Mouse (Mus musculus): Measurements from ENCODE around the gene Tnnc1. TPM values are rescaled to one million over a fixed set of nuclear protein-coding genes. Genes with fewer than 3 reads are reported as not detected.

Tnnc1 gene
- polyA plus RNA-seq, 1 experiment, result 4.0 TPM

DNA sequence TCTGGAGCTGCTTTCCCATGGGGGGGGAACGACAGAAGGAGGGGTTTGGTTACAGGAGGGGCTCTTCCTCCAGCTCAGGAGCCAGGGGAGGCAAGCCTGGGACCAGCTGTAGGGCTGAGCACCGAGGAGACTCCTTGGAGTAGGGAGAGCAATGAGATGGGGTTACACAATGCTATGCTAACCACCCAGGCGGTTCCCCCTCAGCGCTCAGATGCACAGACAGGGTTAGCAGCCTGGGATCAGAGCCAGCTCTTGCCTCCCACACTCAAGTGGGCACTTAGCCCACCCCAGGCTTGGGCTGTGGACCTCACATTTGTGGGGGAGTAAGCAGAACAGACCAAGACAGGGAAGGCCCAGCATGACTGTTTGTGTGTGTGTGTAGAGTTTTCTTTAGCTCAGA is 18.9 kb downstream of the Tnnc1 start:
- TF ChIP-seq POLR2A (IDR thresholded peaks at IDR 0.05; ENCODE audit: borderline replicate concordance, low read depth, low read length) (no peak), CTCF (IDR thresholded peaks at IDR 0.05; ENCODE audit: low read depth, low read length) (no peak)
- Histone ChIP-seq H3K4me1 (ENCODE audit: control insufficient read depth, insufficient read depth, low read length) (peaks cover 1% of the 10 kb centered on the region), H3K27ac (ENCODE audit: insufficient read depth, low read depth, low read length) (no peak overlapping the region), H3K4me3 (ENCODE audit: insufficient read depth, low read length) (no peak overlapping the region)

DNA sequence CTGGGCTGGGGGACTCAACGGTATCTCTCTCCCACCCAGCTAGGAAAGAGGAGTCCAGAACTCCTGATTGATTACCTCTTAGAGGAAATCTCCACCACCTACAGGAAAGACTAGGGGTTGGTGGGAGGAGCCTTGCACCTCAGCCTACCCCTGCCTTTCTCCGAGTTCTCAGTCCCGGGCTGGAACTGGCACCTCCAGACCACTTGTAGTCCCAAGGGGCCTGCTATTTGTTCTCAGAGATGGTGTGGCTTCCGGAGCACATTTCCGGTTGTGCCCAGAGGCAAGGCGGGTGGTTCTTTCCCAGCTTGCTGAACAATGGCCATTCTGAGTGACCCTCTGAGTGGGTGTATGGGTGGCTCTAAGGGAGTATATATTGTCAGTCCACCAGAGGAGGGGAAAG is 20.1 kb downstream of the Tnnc1 start:
- TF ChIP-seq CTCF (IDR thresholded peaks at IDR 0.05; ENCODE audit: low read depth, low read length) (no peak), POLR2A (IDR thresholded peaks at IDR 0.05; ENCODE audit: borderline replicate concordance, low read depth, low read length) (no peak)
- peaks cover 10% of the 10 kb centered on the region for H3K4me1 ChIP-seq (ENCODE audit: control insufficient read depth, insufficient read depth, low read length)
- no peak overlapping the region for H3K27ac ChIP-seq (ENCODE audit: insufficient read depth, low read depth, low read length)
- H3K4me3 ChIP-seq (ENCODE audit: insufficient read depth, low read length), result no peak overlapping the region

DNA sequence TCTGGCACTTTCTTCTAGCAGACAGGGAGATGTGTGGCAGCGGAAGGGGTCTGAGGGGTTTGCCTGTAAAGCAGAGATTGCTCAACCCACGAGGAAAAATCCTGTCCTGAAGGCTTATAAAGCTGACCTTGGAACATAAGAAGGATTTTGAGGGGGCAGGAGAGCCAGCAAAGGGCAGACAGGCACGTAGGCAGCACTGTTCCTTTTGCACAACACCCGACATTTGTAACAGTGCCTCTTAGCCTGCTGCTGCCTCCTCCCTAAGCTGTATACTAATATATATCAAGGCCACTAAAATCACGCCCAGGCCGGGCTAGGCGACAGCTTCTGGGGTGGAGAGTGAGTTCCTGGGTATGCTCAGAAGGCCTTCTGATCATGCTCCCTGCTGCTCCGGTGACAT is 22.3 kb downstream of the Tnnc1 start:
- Histone ChIP-seq H3K27ac (ENCODE audit: insufficient read depth, low read depth, low read length) (no peak overlapping the region), H3K4me3 (ENCODE audit: insufficient read depth, low read length) (no peak overlapping the region), H3K4me1 (ENCODE audit: control insufficient read depth, insufficient read depth, low read length) (peaks cover 12% of the 10 kb centered on the region)
- no peak for TF ChIP-seq POLR2A (IDR thresholded peaks at IDR 0.05; ENCODE audit: borderline replicate concordance, low read depth, low read length)
- TF ChIP-seq CTCF (IDR thresholded peaks at IDR 0.05; ENCODE audit: low read depth, low read length), result no peak

DNA sequence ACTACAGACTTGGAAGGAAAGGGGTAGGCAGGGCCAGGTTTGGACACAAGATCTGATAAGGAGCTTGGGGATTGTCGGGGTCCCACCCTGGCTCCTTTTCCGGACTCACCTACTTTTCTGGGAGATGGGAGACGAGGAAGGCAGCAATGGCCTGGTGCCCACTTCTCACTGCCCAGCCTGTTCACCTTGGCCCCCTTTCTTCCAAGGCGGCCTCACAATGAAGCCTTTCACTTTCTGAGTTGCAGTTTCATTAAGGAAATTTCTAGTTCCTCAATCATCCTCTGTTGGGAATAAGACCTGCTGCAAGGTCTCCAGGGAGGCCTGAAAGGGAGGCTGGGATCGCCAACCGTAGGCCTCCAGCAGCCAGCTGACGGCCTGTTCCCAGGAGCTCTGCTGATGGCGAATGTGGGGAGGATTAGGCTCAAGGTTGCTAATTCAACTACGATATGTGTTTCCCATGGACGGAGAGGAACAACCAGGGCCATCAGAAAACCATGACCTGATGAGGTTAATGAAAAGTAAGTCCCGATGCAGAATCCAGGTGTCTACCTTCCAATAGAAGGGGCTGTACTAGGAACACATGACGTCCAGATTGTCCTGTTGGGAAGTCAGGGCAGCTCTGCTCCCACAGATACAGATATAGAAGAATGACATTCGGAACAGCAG is 24.4 kb downstream of the Tnnc1 start:
- TF ChIP-seq CTCF (IDR thresholded peaks at IDR 0.05; ENCODE audit: low read depth, low read length), result no peak
- Histone ChIP-seq H3K27ac (ENCODE audit: insufficient read depth, low read depth, low read length) (no peak overlapping the region), H3K4me3 (ENCODE audit: insufficient read depth, low read length) (no peak overlapping the region), H3K4me1 (ENCODE audit: control insufficient read depth, insufficient read depth, low read length) (peaks cover 21% of the 10 kb centered on the region)

DNA sequence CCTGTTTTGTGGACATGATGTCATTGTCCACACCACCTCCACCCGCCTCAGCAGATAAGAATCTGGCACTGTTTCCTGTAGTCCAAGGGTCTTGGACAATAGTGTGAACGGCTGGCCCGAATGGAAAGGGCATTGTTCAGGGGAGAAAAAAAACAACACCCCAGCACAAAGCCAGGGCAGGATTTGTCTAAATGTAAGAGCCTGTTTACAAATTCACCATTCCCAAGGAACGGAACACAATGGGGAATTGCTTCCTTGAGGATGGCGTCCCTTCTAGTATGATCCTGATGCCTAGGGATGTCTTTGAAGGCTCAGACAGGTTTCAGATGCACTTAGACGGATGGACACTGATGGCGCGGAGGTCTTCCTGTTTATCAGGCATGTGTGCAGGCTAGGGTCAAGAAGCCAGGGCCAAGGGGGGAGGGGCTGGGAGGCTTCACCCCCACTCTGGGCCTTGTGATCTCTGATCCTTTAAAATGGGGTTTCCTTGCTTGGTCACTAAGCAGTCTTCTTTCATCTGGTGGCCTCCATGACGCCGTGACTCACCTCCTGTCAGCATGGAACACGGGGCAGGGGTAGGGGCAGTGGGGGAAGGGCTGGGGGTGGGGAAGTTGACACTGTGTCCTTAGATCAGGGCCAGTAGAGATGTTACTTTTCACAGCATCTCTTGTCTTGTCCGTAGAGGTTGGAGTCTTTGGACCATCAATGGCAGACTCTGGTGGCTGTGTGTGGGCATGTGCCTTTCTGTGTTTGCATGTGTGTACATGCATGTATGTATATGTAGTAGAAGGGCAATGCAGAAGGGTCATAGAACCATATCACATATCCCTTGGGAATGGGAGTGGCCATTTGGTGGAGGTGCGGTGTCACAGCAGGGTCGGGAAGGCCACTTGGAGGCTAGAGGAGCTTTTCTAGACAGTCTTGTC is 25.2 kb downstream of the Tnnc1 start:
- TF ChIP-seq POLR2A (IDR thresholded peaks at IDR 0.05; ENCODE audit: borderline replicate concordance, low read depth, low read length) (no peak), CTCF (IDR thresholded peaks at IDR 0.05; ENCODE audit: low read depth, low read length) (no peak)

DNA sequence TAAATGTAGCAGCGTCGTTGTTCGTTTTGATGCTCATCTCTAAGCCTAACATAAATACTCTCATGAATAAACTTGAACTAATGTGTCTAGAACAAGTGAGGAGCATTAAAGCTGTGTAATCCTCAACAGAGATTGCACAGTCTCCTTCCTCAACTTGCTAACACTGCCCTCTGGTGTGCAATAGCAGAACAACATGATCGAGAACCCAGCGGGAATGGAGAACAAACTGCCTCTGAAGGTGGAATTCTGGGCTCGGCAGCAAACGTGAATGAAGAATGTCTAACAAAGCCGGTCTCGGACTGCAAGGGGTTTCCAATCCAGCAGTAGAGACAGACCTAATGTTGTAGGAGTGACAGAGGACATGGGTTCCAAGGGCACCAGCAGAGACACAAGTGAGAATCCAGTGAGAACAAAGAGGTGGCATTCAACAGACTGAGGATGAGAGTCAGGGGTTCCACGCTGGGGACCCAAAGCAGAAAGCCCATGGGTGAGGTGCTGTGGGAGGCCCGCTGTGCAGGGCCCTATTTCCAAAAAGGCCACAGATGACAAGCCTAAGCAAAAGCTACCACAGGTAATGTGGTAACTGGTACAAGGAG is 26.0 kb downstream of the Tnnc1 start:
- H3K4me1 ChIP-seq (ENCODE audit: control insufficient read depth, insufficient read depth, low read length), result peaks cover 29% of the 10 kb centered on the region
- H3K27ac ChIP-seq (ENCODE audit: insufficient read depth, low read depth, low read length), result no peak overlapping the region
- TF ChIP-seq POLR2A (IDR thresholded peaks at IDR 0.05; ENCODE audit: borderline replicate concordance, low read depth, low read length) (no peak), CTCF (IDR thresholded peaks at IDR 0.05; ENCODE audit: low read depth, low read length) (peak; percentile 25; the same call in 1 of the 2 replicates)
- H3K4me3 ChIP-seq (ENCODE audit: insufficient read depth, low read length), result no peak overlapping the region

More for the DNA sequence above, 25.2 kb downstream of the Tnnc1 start:
- Histone ChIP-seq H3K4me1 (ENCODE audit: control insufficient read depth, insufficient read depth, low read length) (peaks cover 29% of the 10 kb centered on the region), H3K27ac (ENCODE audit: insufficient read depth, low read depth, low read length) (no peak overlapping the region), H3K4me3 (ENCODE audit: insufficient read depth, low read length) (no peak overlapping the region)

DNA sequence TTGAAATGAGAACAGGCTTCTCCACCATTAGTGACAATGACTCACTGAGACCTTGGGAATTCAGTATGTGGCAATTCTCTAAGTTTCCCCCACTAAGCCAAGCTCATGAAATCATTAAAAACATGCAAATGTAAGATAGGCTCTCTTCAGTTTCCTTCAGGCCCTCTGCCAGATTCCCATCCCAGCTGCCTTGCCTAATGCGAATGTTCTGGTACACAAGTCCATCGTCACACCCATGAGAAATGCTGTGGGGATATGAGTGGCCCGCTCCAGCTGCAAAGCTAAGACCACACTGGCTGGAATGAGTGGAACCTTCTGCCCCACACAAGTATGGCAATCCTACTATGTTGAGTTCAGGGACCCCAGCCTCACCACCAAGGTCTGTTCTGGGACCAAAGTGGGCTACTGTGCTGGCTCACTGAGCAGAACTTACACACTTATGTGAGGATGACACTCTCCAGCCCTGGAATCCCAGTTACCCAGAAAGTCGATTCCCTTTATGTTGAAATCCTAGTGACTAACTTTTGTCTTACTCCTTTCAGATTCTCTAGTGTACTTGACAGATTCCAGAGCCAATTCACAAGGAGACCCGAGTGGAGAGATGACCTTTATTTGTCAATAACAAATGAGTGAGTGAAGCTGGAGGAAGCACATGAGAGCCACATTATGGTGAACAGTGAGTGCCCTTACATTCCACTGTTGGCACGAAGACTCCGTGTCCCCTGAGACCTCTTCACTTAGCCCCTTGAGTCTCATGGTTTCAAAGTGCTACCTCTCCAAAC is 29.2 kb downstream of the Tnnc1 start:
- Histone ChIP-seq H3K4me3 (ENCODE audit: insufficient read depth, low read length) (no peak overlapping the region), H3K4me1 (ENCODE audit: control insufficient read depth, insufficient read depth, low read length) (peaks cover 25% of the 10 kb centered on the region), H3K27ac (ENCODE audit: insufficient read depth, low read depth, low read length) (no peak overlapping the region)
- TF ChIP-seq POLR2A (IDR thresholded peaks at IDR 0.05; ENCODE audit: borderline replicate concordance, low read depth, low read length) (no peak), CTCF (IDR thresholded peaks at IDR 0.05; ENCODE audit: low read depth, low read length) (no peak)

DNA sequence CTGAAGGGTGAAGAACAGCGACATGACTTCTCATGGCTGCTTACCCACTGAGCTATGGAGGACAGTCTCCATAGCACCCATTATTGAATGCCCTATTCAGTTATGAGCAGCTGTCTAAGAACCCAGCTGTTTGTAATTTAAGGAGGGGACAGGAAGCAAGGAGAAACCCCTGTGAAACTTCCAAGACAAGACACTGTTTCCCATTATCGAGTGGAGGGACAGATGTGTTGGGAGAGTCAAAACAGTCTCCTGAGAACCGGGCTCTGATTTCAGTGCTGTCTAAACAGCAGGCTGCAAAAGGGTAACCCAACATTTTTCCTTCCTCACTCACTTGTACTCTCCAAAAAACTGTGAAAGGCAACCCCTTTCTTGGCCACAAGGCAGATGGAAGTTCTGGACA is 32.4 kb downstream of the Tnnc1 start:
- Histone ChIP-seq H3K4me3 (ENCODE audit: insufficient read depth, low read length) (no peak overlapping the region), H3K27ac (ENCODE audit: insufficient read depth, low read depth, low read length) (no peak overlapping the region)
- TF ChIP-seq CTCF (IDR thresholded peaks at IDR 0.05; ENCODE audit: low read depth, low read length) (no peak), POLR2A (IDR thresholded peaks at IDR 0.05; ENCODE audit: borderline replicate concordance, low read depth, low read length) (no peak)

DNA sequence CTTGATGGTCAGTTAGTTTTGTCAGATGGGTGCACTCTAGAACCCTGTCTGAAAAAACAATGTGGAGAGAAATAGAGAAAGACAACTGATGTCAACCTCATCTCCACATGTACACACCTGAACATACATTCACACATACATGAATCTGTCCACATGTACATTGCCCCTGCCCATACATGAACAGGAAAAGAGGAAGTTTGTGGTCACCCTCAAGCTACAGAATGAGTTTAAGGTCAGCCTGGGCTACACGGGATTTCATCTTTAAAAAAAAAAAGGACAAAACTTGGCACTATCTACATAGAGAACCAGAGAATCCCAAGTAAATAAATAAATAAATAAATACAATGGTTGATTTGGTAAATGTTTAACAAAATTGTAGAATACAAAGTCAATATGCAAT is 36.7 kb downstream of the Tnnc1 start:
- Histone ChIP-seq H3K4me3 (ENCODE audit: insufficient read depth, low read length) (no peak overlapping the region), H3K4me1 (ENCODE audit: control insufficient read depth, insufficient read depth, low read length) (peaks cover 3% of the 10 kb centered on the region), H3K27ac (ENCODE audit: insufficient read depth, low read depth, low read length) (no peak overlapping the region)
- TF ChIP-seq POLR2A (IDR thresholded peaks at IDR 0.05; ENCODE audit: borderline replicate concordance, low read depth, low read length), result no peak
- no peak for TF ChIP-seq CTCF (IDR thresholded peaks at IDR 0.05; ENCODE audit: low read depth, low read length)

More for the DNA sequence above, 32.4 kb downstream of the Tnnc1 start:
- peaks cover 20% of the 10 kb centered on the region for H3K4me1 ChIP-seq (ENCODE audit: control insufficient read depth, insufficient read depth, low read length)

All from bone marrow macrophage, adult 2 months (primary cell).